Mouse (Mus musculus) layer of hippocampus, adult 11-12 months (tissue): ENCODE data around the gene Dcun1d4.
A peak's percentile ranks its signal among the peaks of the same experiment; 100 is the strongest.

Source experiments
- DNase-seq: peaks from one replicate; pipeline ENCODE4 v3.0.0; 2022; ENCODE audit warnings: low spot score

Dcun1d4 gene

GRCm38 (mm10) chr5:73500867-73501440, 20.2 kb downstream of the Dcun1d4 start:
- DNase-seq: no peak

- no peak for DNase-seq
Observed at GRCm38 (mm10) chr5:73502422-73502821, 21.6 kb downstream of the Dcun1d4 start.

GRCm38 (mm10) chr5:73503015-73503757, 22.4 kb downstream of the Dcun1d4 start:
- no peak for DNase-seq

GRCm38 (mm10) chr5:73511074-73511473, 30.3 kb downstream of the Dcun1d4 start:
- no peak for DNase-seq

- no peak for DNase-seq
Observed at GRCm38 (mm10) chr5:73512241-73512640, 31.4 kb downstream of the Dcun1d4 start.

DNA sequence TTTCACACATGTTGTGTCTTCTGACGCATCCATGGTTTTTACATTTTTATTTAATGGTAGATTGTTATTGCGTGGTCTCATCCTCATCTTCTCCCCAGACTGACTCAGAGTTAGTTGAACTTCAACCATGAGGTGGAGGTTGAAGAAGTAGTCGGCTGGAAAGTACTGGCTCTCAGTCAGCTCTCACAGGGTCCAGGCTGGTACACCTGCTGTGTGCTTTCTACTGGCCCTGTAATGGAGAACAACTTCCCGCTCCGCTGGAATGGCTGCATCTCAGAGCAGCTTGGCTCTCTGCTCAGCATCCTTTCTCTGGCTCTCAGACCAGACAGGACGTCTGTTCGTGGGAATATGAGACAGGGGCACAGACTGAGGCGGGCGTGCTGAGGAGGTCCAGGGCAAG, 31.9 kb downstream of the Dcun1d4 start:
- no peak for DNase-seq

- no peak for DNase-seq
Observed at GRCm38 (mm10) chr5:73514202-73514601, 33.4 kb downstream of the Dcun1d4 start.

DNA sequence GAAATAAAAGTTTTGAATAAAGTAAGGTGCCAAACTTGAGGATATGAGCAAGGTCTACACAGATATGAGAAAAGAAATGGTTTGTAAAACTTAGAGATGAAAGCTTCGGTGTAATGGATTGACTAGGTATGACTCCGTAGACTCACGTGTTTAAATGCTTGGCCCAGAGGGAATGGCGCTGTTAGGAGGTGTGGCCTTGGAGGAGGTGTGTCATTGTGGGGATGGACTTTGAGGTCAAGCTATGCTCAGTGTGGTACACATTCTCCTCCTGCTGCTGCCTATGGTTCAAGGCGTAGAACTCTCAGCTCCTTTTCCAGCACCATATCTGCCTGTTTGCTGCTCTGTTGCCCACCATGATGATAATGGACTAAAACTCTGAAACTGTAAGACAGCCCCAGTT, 36.5 kb downstream of the Dcun1d4 start:
- no peak for DNase-seq

DNA sequence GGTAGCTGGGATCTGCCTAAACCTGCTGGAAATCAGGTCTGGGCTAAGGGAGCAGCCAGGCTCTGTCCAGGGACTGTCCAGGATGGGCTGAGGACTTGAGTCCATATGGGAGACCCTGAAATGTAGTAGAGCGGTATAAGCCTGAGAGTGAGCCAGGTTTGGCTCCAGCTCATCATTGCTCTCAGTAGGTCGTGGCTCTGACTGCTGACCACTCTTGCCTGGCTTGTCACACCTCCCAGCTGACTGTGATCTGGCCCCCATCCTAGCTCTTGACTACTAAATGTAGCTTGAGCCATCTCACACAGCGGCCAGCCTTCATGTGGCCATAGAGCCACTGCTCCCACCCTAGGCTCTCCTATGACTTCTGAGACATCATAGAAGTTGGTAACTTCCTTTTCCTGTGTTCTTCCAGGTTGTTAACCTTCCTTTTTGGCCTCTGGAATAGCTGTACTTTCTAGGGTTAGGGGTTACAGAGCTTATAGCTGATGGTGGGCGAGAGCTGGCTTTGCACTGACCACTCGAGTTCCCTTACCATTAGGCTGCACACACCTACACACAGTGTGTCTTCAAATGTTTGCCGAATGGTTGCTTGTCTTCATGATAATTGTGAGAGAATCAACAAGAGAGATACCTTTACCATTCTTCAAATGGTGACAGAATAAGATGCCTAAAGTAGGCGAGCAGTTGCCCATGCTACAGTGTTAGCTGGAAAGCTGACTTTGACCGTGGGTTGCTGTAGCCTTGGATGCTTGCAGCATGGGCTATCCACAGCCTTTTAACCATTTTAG, 37.8 kb downstream of the Dcun1d4 start:
- DNase-seq: no peak

GRCm38 (mm10) chr5:73520787-73521186, 40.0 kb downstream of the Dcun1d4 start:
- DNase-seq: no peak

DNA sequence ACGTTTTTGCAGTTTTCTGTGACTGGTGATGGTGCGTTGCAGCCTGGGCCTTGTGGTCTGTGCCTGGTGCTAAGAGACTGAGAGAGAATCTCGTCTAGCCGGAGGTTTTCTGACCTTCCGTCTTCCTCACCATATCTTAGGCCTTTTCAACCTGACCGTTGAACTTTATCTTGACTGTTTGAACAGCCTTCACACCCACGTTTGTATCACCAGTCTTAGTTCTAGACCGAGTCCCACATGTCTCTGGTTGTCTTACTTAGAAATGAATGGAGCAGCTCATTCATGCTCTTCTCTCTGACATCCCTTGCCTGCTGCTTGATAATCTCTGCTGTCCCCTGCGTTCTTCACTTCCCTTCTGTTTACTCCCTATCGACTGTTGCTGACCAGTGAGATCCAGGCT, 42.4 kb downstream of the Dcun1d4 start:
- DNase-seq: no peak

DNA sequence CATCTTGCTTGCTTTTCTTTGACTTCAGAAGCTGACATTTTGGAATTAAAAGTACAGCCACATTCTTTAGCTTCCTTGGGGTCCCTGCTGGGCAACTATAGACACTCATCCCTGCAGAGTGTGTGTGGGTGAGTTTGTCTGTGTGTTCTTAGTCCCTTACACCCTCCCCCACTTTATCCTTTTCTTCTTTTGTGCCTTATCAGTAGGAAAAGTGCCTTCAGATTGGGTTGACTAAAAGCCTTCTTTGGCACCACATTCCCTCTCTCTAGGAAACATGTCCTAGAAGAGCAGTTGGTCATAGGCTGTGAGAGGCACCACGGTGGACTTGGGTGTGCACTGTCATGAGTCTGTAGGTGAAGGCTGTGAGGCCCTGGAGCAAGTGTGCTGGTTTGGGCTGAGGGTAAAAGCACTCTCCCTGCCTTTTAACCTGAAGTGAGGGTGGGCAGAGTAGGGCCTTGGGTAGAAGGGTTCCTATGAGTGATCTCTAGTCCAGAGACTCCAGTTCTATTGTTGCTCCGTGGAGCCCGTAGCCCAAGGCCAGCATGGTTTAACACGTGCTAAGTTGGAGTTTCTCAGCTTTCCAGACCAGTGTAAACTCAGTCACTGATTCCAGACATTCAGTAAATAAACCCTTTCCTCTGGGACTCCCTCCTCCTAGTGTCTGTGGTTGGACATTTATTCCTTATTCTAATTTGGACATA, 43.6 kb downstream of the Dcun1d4 start:
- no peak for DNase-seq

- DNase-seq: no peak
Observed at GRCm38 (mm10) chr5:73532222-73532621, 51.4 kb downstream of the Dcun1d4 start.

GRCm38 (mm10) chr5:73532879-73533278, 52.1 kb downstream of the Dcun1d4 start:
- DNase-seq: no peak

DNA sequence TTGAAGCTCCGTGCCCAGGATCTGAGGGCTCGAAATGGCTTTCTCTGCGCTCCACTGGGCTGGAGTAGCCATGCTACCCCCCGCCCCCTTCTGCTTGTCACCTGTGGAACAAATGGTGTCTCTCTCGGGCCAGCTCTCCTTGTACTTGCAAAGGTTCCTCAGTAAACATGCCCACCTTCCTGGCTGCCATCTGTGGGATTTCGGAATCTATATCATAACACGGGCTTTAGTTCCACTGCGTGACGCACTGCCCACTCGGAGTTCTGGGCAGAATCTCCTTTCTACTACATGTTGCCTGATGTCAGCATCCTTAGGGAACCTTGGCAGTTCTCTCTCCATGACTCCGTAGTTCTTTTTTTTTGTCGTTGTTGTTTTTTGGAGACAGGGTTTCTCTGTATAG, 56.9 kb downstream of the Dcun1d4 start:
- DNase-seq: no peak

DNA sequence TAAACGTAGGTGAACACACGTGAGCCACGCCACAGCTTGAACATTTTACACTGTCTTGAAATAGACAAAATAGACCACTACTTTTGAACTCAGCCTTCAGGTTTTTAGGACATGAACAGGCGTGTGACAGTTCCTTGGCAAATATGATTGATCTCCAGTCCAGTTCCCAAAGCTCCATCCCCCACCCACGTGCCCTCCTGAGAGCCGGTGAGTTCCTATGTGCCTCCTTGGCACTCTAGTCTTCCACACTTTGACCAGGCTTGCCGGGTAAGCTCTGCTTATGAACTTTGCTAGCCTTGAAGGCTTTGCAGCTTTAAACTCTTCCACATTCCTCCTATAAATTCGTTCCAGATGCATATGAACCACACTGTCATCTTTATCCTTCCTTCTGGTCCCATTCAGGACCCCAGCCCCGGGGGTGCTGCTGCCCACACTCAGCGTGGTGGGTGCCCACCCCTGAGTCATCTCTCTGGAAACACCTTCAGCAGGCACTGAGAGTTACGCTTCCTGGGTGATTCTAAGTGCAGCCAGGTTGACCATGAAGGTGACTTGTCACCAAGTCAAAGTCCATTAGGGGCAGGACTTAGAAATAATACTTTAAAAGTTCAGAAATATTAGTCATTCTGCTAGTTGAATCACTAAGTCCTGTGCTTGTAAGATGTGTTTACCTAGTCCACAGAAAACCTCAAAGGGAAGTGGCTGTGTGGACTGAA, 57.9 kb downstream of the Dcun1d4 start:
- DNase-seq: no peak

DNA sequence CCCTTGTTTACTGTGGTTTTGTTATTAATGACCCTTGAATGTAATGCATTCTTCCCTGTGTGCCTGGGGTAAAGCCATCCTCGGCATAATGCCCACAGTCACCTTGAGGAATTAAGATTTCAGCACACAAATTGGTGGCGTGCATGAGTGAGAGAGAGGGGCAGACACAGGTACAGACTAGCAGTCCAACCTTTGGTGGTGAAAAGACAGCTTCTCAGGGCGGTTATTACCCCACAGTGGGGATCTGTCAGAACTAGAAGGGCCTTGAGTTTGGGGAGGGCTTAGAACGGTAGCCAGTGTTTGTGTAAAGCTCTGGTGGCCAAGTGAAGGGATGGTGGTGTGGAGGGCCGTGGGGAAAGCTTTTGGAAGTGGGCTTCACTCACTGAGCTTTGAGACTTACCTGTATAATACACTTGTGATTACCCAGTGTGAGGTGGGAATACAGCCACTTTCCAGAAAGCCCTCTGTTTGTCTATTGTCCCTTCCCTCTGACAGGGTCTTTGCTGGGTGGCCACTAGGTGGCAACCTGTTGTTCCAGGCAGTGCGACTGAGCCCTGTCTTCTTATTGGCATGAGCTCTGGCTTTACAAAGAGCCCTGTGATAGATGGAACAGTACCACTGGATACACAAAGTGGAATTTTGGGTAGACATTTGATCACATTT, 59.2 kb downstream of the Dcun1d4 start:
- DNase-seq: peak; percentile 62

DNA sequence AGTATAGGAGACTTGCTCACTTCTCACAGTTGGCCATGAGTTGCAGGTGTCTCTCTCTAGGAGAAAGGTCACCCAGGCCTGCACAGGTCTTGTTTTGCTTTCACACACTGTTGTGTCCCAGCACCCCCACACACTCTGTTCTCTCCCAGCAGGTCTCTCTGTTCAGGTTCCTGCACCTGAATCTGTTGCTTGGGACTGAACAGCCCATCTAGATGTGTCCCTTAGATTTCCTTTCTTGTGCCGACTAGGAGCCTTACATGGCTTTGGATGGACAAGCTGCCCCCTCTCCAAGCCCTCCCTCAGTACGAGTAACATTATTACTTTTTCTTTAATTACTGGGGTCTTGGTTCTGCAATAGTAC, 59.7 kb downstream of the Dcun1d4 start:
- DNase-seq: no peak

- no peak for DNase-seq
Observed at GRCm38 (mm10) chr5:73544111-73544753, 63.4 kb downstream of the Dcun1d4 start.

DNA sequence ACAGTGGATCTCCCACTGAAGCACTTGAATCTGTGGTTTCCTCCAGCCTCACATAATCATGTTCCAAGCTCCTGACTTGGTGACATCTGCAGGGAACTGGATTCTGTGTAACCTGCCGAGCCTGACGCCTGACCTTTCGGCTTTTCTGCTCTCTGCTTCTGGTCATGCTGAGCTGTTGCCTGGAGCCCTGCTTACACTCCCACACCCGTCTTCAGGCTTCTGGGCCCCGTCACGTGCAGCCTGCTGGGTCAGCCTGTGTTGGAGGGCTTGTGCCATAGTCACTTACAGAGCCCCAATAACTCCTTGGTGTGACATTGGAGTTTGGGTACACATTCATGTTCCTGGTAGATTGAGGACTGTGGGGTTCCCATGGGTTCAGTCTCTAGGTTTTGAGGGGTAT, 64.8 kb downstream of the Dcun1d4 start:
- no peak for DNase-seq

- no peak for DNase-seq
Observed at GRCm38 (mm10) chr5:73547252-73547651, 66.5 kb downstream of the Dcun1d4 start.
